Mouse (Mus musculus): ENCODE data around the gene Faiml.

The Faiml gene

DNA sequence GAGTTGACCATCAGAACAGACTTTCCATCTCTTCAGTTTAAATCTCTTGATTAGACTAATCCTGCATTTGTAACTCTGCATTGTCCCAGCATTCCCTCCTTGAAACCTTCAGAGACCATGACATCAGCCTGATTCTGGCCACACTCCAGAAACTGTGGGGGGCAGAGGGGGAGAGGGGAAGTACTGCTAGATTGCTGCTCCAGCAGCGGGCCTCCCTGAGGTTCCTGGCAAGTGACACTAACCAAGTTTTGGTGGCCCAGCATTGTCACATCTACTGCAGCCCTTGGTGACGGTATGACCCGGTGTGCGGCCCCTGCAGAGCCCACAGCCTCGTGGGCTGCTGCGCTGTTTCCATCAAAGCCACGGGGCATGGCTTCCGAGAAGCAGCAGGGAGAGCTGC is 56.8 kb downstream of the Faiml start:
- DNase-seq (ENCODE audit: low read depth, low spot score): no peak

Measured in ES-CJ7 (cell line).